Mouse (Mus musculus) liver, embryonic 11.5 days (tissue): ENCODE data around the gene Gm14147. TPM values are rescaled to one million over a fixed set of nuclear protein-coding genes. Genes with fewer than 3 reads are reported as not detected.
"Not testable (repeated sequence)": the region's sequence is repeated elsewhere in the genome, so short reads cannot be mapped to it uniquely, and the experiment has no call there.

Source experiments
- ATAC-seq: fragments of 200-750 bp; cut with Nextera tagmentation; replicated peaks from 2 replicates; pipeline ENCODE4 v1.8.0; 2017; ENCODE audit warnings: moderate number of reproducible peaks, mild to moderate bottlenecking, moderate TSS enrichment, moderate library complexity; ENCODE audit not compliant: low FRiP score
- DNase-seq: peaks from one replicate; pipeline ENCODE4 v3.0.0-alpha.2; 2017; ENCODE audit warnings: low spot score
- H3K27ac ChIP-seq: fragments of 300-500 bp; sonication (generic); 2 replicates; pipeline ENCODE4 v1.5.1; 2014; ENCODE audit warnings: mild to moderate bottlenecking, low read depth, low read length, control low read depth
- H3K27me3 ChIP-seq: fragments of 300-500 bp; sonication (generic); replicated peaks from 2 replicates; pipeline ENCODE4 v1.6.1; 2014; ENCODE audit warnings: low read length, mixed read lengths; ENCODE audit not compliant: control insufficient read depth, insufficient read depth
- H3K36me3 ChIP-seq: fragments of 300-500 bp; sonication (generic); 2 replicates; pipeline ENCODE4 v1.6.1; 2014; ENCODE audit warnings: mild to moderate bottlenecking, low read length, moderate library complexity, mixed read lengths; ENCODE audit not compliant: control insufficient read depth, insufficient read depth
- H3K4me1 ChIP-seq: fragments of 300-500 bp; sonication (generic); replicated peaks from 2 replicates; pipeline ENCODE4 v1.6.1; 2014; ENCODE audit warnings: low read length, mixed read lengths; ENCODE audit not compliant: control insufficient read depth, insufficient read depth
- H3K4me2 ChIP-seq: fragments of 300-500 bp; sonication (generic); 2 replicates; pipeline ENCODE4 v1.6.1; 2014; ENCODE audit warnings: mild to moderate bottlenecking, control low read depth, moderate library complexity
- H3K4me3 ChIP-seq: fragments of 300-500 bp; sonication (generic); 2 replicates; pipeline ENCODE4 v1.5.1; 2014; ENCODE audit warnings: low read depth, low read length, control low read depth
- H3K9ac ChIP-seq: fragments of 300-500 bp; sonication (generic); 2 replicates; pipeline ENCODE4 v1.6.1; 2014; ENCODE audit warnings: low read depth, low read length, control low read depth
- H3K9me3 ChIP-seq: fragments of 300-500 bp; sonication (generic); 2 replicates; pipeline ENCODE4 v1.6.1; 2016; ENCODE audit warnings: low read length, inconsistent platforms, mixed read lengths; ENCODE audit not compliant: control insufficient read depth
- WGBS: fragments of 180-500 bp; shearing (Covaris S2); extraction: QIAGEN DNeasy Blood & Tissue Kit; methylation state at CpG from one replicate; pipeline ENCODE4 v1.1.7; 2014; 5-methylcytosine and 5-hydroxymethylcytosine counted together
- polyA plus RNA-seq: library from polyadenylated mRNA; unstranded; fragments of >200 nt; fragmentation: Nextera tagmentation; extraction: Ambion mirVana; gene quantifications from 2 replicates; pipeline ENCODE4 v1.2.1, GENCODE M21; 2014

The Gm14147 gene
- polyA plus RNA-seq, result not detected in 2 replicates

GRCm38 (mm10) chr2:151097945-151098344, at the start of gene Gm14147:
Gm14147 (plus strand) TSS chr2:151098245.
- H3K4me2 ChIP-seq, H3K4me3 ChIP-seq, H3K9me3 ChIP-seq, H3K27me3 ChIP-seq, ATAC-seq, H3K9ac ChIP-seq, DNase-seq, H3K36me3 ChIP-seq, H3K4me1 ChIP-seq, H3K27ac ChIP-seq: not testable (repeated sequence)
- WGBS, result no CpG with 5 or more reads among the region's 3 CpGs

- H3K36me3 ChIP-seq, result no peaks in the 10 kb centered on the region
- H3K4me2 ChIP-seq, result no peak overlapping the region
- no peaks in the 10 kb centered on the region for H3K27me3 ChIP-seq
- ATAC-seq, result no peak
- H3K4me1 ChIP-seq, result no peaks in the 10 kb centered on the region
- no peak for DNase-seq
- no peak overlapping the region for H3K9ac ChIP-seq
- H3K27ac ChIP-seq, result no peak overlapping the region
- no peaks in the 10 kb centered on the region for H3K9me3 ChIP-seq
- WGBS, result 82% methylated on average over 1 of the region's 1 CpGs
- H3K4me3 ChIP-seq, result no peak overlapping the region
These were observed 41.4 kb upstream of the Gm14147 start for GRCm38 (mm10) chr2:151056637-151057036.

GRCm38 (mm10) chr2:151092250-151092649, 5.8 kb upstream of the Gm14147 start, which contains the start of gene Gm14151:
Gm14151 (minus strand) TSS chr2:151092350.
- H3K9ac ChIP-seq, ATAC-seq: not testable (repeated sequence)

More at GRCm38 (mm10) chr2:151092250-151092649, 5.8 kb upstream of the Gm14147 start, which contains the start of gene Gm14151:
- H3K27ac ChIP-seq, DNase-seq, H3K9me3 ChIP-seq, H3K27me3 ChIP-seq, H3K4me2 ChIP-seq, H3K36me3 ChIP-seq, H3K4me3 ChIP-seq, H3K4me1 ChIP-seq: not testable (repeated sequence)
- no CpG with 5 or more reads among the region's 3 CpGs for WGBS

Other genes with a start within 250 kb of the Gm14147 start
- gene Abhd12, start 193.5 kb upstream of the Gm14147 start, polyA plus RNA-seq, result 35.4 and 37.5 TPM in 2 replicates
- 65.8 and 68.3 TPM in 2 replicates for gene Gins1, start 192.8 kb upstream of the Gm14147 start, polyA plus RNA-seq
- 19.0 and 19.2 TPM in 2 replicates for gene Ninl, start 58.9 kb upstream of the Gm14147 start, polyA plus RNA-seq
- 89.3 and 94.7 TPM in 2 replicates for gene Nanp, start 58.8 kb upstream of the Gm14147 start, polyA plus RNA-seq
- not detected in 2 replicates for gene Gm14151, start 5.9 kb upstream of the Gm14147 start, polyA plus RNA-seq